Mouse (Mus musculus) embryo, embryonic 11.5 days (tissue): ENCODE measurements at regions not wholly inside any gene's neighbourhood (a gene's known extent, or its start where the extent isn't known, plus 50 kb on each side); places are given as distances from the start of the nearest gene placed in this dataset.

Experiments used
- DNase-seq: peaks from one replicate; pipeline ENCODE4 v3.0.0-alpha.2; 2012; ENCODE audit warnings: low read depth, low spot score

- no peak for DNase-seq
These were observed 317.1 kb downstream of the Fam84a start for GRCm38 (mm10) chr12:13834723-13835122.

DNA sequence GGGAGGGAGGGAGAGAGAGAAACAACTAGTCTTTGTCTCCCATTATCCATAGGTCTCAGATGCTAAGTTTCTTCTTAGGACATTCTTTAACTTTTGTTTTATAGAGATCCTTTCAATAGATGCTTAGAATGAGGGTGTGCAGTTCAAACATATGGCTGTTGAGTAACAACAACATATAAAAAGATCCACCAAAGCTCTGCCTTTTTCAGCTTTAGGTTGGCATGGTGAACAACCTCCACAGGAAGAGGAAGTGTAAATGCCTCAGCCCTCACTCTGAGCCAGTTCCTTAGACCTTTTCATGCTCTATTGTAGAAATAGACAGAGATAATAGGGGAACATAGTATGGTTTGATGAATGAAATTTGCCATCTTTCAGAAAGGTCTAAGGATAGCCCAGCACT is 326.0 kb downstream of the Fam84a start:
- DNase-seq = no peak

DNA sequence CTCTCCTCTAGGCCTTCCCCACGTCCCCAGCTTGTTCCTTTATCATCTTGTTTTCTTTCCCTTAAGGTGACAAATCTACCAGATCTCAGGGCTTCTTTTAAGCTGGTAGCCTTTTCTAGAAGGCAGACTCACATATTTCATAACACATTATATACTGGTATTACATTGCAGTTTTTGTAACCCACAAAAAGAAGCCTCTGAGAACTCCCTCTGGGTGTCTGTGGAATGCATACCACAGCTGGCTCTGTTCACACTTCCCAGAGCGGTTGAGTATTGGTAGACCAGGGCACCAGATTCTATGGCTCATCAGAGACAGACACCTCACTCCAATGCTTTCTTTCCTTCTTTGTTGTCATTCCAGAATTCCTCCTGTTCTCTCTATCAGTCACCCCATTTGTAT is 336.4 kb downstream of the Fam84a start:
- DNase-seq = no peak

- DNase-seq = no peak
These were observed 341.7 kb downstream of the Fam84a start for GRCm38 (mm10) chr12:13810155-13810515.

- DNase-seq = no peak
These were observed 342.3 kb downstream of the Fam84a start for GRCm38 (mm10) chr12:13809291-13810154.

DNA sequence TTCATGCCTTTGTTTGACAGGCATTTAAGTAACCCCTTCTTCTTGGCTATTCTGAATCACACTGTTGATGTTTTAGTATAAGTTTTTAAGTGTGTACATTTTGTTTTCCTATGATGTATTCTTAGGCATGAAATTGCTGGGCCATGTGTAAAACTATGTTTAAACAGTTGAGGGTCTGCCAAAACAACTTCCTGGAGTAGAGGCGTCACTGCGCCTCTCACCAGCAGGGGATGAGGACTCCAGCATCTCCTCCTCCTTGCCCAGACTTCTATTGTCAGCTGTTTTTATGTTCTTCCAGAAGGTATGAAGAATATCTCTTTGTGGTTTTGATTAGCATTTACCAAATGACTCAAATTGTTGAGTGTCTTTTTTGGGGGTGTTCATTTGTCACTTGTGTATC is 372.1 kb downstream of the Fam84a start:
- no peak for DNase-seq

- DNase-seq = no peak
These were observed 375.2 kb downstream of the Fam84a start for GRCm38 (mm10) chr12:13776687-13777086.

DNA sequence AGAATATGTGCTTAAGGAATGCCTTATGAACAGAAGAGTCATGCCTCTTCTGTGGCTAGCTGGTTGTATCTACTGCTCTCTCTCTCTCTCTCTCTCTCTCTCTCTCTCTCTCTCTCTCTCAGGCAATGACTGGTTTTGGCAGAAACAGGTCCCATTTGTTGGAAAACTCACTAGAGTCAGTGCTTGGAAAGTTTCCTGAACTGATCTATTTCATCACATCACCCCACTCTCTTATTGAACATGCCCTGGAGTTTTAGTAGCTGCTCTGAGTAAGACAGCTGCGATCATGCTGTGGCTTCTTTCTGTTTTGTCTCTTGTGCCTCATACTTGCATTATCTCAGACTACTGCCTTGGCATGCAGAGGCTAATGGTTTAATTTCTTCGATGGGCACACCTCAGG is 382.2 kb downstream of the Fam84a start:
- DNase-seq = no peak

GRCm38 (mm10) chr12:13769156-13769555 is 382.7 kb downstream of the Fam84a start:
- DNase-seq = no peak

DNA sequence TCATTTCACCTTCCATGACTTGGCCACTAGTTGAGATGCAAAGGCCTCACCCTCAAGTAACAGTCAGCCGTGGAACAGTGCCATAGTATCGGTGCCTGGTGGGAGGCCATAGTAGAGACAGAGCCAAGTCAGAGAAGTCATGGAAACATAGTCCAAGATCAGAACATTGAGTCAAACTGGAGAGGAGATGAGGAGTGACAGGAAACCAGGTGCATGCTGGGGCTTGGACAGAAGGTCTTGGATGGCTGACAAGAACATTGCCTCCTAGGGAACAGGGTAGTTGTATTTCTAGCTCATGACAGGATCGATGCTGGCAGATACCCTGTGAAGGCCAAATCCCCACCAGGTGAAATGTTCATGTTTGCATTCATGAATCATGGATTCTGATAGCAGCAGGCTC is 385.4 kb downstream of the Fam84a start:
- DNase-seq = no peak

- DNase-seq = no peak
These were observed 398.0 kb downstream of the Fam84a start for GRCm38 (mm10) chr12:13753878-13754277.

- DNase-seq = no peak
These were observed 407.4 kb downstream of the Fam84a start for GRCm38 (mm10) chr12:13744323-13744931.

- DNase-seq = no peak
These were observed 421.8 kb downstream of the Fam84a start for GRCm38 (mm10) chr12:13729901-13730637.

DNA sequence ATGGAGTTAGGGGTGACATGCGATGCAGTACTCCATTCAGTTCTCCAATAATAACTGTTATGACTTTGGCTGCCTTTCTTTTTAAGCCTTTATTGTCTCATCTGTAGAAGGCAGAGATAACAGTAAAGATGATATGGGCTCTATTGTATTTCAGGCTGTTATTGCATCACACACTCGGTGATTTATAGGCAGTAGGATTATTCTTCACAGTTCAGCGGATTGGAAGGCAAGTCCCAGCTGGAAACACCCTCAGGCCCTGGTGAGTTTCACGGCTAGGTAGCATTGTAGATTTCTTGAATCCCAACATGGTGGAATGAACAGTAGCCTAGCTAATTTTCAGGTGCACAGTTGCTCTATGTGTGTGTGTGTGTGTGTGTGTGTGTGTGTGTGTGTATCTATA is 422.9 kb downstream of the Fam84a start:
- no peak for DNase-seq

GRCm38 (mm10) chr12:13724511-13724910 is 427.3 kb downstream of the Fam84a start:
- no peak for DNase-seq

GRCm38 (mm10) chr12:13709806-13710205 is 440.9 kb downstream of the Nbas start:
- DNase-seq = no peak

GRCm38 (mm10) chr12:13707747-13708146 is 438.8 kb downstream of the Nbas start:
- DNase-seq = no peak

DNA sequence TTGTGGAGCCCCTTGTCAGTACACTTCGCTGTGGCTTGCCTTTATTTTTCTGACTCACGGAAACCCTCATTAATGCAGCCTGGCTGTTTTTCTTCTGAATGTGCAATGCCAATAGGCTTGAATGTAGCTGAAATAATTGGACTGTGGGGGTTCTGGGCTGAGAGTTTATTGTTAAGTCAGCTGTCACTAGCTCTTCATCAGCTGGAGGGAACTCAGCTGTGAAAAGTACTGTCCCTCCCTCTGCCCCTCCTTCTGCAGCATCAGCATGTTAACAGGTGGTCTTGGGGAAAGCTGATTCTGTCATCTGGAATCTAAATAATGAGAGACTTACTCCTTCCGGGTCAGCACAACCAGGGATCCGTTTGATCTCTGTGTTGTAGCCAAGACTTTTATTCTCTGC is 437.6 kb downstream of the Nbas start:
- DNase-seq = no peak

- no peak for DNase-seq
These were observed 434.7 kb downstream of the Nbas start for GRCm38 (mm10) chr12:13703604-13704003.

DNA sequence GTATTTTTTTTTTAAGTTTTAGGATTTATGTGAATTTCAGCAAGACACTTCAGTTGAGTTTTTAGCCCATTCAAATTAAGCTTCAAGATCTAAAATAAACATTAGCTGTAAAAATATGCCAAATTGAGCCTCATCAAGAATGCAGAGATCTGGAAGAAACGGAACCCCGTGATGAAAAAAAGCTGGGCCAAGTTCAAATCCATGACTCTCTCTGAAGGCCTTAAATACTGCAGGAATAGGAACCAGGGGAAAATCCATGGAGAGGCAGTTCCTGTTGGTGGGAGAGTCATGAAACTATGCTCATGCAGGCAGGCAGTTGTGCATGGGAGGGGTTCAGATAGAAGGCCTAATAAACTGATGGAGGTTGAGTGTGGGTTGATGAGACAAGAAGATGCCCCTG is 430.9 kb downstream of the Nbas start:
- DNase-seq = no peak

DNA sequence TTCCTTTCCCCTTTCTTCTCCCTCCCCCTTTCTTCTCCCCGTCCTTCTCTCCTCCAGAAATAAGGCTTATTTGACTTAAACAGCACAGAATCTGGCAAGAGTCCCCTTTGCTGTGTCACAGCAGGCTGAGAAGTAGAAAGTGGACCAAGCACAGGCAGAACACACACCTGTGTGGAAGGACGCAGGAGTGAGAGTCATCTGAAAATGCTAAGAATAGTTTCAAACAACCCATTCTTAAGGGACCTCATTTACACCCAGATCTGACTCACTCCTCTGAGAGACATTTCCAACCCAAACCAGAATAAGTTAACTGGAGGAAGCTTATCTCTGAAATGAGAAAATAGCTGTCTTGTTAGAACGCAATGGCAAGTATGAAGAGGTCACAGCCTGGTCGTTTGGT is 429.9 kb downstream of the Nbas start:
- DNase-seq = no peak

DNA sequence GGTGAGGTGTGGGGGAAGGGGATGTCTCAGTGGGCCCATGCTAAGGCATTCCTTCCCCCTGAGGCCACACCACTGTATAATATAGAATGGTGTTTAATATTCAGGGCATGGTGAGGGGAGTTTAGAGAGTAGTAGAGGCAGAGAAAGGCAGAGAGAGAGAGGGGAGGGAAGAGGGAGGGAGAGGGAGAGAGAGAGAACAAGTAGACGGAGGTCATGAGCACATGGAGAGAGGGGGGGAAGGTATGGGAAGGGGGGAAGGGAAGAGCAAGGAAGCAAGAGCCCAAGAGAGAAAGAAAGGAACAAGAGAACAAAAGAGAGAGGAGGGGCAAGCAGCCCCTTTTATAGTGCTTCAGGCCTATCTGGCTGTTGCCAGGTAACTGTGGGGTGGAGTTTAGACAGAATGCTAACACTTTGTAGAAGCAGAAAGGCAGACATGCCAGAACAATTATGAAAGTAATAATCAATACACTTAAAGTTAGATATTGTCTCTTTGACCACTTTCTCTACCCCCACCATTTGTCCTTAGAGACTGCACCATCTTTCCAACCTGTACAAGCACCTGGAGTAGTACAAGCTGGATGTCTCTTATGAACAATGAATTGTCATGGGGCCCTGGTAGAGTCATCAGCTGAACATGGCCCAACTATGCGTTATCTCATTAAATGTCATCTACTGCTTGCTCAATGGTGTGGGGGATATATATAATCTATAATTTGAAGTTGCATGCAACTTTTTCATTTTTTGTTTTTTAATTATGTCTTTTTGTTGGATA is 422.6 kb downstream of the Nbas start:
- no peak for DNase-seq
